Mouse (Mus musculus) retina, adult 2 months (tissue): ENCODE results near the gene Klri1.
"Not testable (repeated sequence)": the region's sequence is repeated elsewhere in the genome, so short reads cannot be mapped to it uniquely, and the experiment has no call there.

ENCODE experiments used
- DNase-seq: peaks from one replicate; pipeline ENCODE4 v3.0.0-alpha.2; 2012; ENCODE audit warnings: low read depth, low spot score

Klri1 gene

DNA sequence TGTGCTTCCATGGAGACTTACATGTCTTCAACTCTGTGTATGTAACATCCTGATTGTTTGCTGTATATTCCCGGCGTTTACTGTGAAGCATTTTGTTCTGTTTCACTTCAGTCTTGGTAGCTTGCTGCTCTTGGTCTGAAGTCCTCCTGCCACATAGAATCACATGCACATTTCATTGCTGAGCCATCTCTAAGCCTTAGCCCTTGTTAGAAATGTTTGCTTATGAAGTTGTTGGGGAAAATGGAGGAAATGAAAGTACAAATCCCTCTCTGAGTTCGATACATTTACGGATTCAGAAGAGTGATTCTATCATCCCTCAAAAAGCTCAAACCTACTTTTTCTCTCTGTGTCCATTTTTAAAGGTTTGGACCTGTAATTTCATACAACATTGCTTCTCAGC, at the start of gene Klri1:
Gene Klri1, minus strand, starts transcription at position 101 of the 400 bp plus-strand sequence.
- no peak for DNase-seq

DNA sequence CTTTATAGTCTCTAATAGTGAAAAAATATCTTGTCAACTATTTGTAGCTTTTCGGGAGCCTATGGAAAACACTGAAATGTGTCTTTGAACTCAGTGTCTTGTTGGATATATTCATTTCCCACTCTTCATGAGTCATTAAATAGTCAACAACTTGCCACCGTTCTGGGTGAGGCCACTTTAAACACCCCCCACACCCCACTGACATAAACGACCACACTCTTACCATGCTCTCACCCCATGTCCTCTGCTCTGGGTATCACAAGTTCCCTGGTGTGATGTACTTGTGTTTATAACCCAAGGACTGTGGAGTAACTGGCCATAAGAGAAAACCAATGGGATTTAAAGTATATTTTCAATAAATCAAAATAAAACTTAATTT, 30.7 kb upstream of the Klri1 start:
- DNase-seq = no peak

DNA sequence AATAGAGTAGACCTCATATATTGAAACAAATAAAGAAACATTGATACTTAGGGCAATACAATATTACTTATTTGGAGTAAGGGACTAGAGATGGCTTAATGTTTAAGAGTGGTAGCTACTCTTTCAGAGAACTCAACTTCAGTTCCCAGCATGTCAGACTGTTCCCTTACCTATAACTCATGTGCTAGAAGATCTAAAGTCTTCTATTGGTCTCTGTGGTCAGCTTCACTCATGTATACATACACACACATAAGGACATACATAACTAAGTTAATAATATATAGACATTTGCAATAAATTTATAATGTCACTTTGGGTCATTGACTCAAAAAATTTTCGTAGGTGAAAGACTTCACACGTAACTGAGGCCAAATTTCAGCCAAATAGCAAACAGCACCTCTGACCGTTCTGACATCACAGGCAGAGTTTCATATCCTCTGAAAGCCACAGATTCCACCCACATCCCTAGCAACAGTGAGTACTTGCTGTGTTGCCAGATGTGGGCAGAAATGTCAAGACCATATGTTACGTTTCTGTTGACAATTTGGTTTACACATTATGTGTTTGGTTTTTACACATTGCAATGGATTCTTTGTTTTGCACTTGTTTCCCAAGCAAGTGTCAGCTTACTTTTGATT, 30.2 kb upstream of the Klri1 start:
- DNase-seq = no peak

DNA sequence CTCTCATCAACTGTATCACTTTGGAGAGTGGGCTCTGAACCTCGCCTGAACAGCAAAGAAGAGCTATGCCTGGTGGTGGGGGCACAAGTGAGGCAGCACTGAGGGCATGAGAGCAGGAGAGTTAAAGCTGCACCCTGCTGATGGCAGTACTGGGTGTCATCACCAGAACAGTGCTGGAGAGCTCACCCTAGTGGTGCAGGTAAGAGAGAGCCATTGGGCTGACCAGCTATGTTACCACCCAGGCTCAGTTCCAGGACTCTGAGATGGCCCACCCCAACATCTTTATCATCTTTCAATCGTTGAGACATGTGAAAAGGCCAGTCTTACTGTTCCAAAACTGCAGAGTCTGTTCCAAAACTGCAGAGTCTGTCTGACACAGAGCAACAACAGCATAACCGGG, 29.2 kb upstream of the Klri1 start:
- no peak for DNase-seq

DNA sequence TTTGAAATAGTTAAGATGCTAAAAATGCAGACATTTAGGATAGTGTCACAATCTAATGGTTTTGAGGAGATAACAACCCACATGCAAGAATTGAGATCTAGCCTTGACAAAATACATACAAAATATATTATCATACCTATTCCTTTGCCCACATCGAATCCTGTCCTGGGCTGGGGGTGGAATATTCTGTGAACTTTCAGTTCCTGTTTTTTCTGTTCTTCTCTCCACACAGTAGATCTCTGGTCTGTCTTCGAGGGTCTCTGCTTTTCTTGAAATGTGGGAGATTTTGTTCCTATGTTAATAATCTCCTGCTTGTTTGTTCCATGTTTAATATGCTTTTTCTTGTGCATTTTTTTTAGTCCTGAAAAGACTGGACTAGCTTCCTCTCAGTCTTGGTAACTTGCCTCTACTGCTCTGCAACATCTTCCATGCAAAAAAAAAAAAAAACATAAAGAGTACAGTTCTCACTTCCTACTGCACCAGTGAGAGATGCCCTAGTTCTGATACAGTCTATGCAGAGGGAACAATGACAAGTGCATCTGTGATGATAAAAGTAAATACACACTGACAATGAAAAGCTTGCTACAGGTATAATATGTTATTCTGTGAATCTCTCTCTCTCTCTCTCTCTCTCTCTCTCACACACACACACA, 23.3 kb upstream of the Klri1 start, which contains the start of gene Klri2:
Gene Klri2, minus strand, starts transcription at position 416 of the 653 bp plus-strand sequence.
- DNase-seq = no peak

DNA sequence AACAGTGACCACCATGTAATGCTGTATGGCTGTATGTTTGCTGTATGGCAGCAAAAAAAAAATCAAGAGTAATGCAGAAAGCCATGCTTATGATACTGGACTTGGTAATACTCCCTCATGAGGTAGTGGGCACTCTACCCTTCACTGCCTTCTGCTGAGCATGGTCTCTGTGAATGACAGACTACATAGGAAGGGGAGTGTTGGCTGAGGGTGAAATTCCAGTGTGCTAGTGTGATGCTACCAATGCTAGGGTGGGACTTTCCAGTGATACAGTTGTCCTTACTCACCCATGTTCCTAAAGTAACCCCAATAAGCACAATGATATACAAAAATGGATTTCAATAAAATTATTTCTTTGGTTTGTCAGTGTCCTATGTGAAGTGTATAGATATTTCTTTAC, 19.5 kb upstream of the Klri1 start:
- no peak for DNase-seq

DNA sequence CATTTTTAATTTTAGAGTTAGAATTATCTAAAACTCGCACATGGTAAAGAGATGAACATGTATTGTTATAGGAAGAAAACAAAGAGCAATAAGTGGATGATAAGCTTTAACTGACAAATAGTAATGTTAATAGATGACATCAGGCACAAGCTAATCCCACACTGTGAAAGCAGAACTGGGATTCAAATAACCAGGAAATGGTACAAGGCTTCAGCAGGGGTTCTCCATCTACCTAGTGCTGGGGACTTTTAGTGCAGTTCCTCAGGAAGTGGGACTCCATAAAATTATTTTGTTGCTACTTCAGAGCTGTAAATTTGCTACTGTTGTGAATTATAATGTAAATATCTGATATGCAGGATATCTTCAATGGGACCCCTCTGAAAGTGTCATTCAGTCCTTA, 10.3 kb upstream of the Klri1 start:
- DNase-seq = no peak

DNA sequence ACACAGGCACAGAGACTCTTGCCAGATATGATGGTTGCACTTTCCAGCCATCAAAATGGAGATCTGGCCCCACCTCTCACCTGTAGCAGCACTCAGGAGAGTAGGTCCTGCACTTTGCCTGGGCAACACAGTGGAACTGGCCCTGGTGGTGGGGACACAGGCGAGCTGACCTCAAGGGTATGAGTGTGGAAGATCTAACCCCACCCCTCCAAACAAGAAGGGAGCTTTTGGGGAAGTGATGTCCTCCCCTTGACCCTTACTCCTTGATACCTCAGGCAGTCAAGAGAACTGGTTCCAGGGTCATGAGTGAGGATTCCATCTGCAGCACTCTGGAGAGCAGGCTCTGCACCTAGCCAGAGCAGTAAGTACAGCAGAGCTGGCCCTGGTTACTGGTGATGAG, 4.5 kb upstream of the Klri1 start:
- no peak for DNase-seq

DNA sequence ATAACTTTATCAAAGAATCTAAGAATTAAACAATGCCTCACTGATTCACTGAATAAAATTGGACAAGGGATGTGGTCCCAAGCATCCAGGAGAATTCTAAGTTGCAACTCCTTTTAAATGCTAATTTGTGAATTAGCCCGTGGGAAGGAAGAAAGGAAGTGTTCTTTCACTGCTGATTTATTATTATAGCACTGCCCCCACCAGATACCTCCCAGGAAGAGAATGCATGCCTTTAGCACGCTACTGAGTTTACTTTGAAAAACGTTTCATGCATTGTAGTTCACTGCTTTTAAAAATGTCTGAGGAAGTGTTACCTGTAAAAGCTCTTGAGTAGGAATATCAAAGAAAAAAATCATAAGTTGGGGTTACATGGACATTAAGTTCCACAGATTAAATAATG, 3.6 kb upstream of the Klri1 start:
- no peak for DNase-seq

DNA sequence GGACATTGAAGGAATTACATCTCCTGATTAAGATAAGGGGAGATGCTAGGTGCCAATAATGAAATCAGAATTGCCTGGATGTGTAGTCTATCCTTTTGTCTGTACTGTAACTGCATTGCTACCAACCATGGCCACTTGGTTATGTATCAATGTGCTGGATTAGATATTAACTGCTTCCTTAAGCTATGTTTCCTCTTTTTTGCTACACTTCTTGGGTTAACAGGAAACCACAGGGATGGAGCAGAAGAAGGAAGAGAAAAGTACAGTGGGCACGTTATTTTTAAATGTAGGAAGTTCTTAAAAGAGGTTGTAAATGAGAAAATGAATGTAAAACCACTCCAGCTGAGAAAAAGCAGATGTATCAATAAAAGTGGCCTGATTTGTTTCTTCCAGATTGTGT, 3.4 kb downstream of the Klri1 start:
- no peak for DNase-seq

DNA sequence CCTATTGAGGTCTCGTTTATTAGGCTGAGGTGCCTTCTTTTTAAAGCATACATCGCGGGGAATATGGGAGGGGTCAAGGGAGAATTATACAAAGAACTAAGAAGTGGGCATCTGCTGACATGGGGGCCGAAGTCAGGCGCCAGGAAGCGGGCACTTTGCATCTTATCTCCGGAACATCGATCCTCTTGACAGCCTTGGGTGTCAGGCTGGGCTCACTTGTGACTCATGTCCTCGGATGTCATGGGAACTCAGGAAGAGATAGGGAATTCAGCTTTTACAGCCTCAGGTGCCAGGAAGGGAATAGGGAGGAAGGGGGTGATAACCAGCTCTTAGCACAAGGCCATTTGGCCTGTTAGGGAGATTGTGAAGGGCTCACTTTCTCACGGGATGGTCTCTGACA, 25.5 kb downstream of the Klri1 start:
- DNase-seq = not testable (repeated sequence)

DNA sequence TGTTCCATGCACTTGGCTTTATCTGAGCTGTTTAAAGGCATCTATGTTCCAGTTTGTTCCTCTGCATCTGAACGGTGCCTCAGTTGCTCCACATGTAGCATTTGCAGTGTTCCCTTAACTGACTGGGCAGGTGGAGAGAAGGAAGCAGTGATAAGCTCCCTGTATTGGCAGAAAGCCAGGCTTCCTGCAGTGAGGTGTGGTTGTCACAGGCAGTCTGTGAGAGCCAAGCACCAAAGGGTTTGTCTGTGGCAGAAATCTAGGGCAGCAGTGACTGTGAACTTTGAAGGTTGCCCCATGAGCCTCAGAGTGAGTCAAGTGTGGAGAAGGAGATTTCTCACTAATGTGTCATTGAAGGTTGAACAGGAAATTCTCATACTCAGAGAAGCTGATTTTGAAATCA, 36.6 kb downstream of the Klri1 start:
- no peak for DNase-seq

DNA sequence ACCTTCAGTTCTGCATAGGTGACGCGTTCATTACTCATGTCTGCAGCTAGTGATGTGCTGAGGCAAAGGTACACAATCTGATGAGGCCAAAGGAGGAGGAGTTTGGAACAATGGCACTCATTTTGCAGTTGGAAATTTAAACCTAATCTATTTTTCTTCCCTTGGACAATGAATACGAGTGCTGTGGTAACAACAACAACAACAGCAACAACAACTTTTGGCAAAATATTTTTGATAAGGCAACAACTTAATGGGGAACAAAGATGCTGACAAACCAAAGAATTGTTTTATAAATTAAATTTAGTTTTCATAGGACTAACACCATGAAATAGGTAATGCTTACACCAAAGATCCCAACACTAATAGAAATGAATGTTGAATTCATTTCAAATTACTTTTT, 38.1 kb downstream of the Klri1 start, which contains the start of gene Klrc1:
Gene Klrc1, minus strand, starts transcription at position 101 of the 400 bp plus-strand sequence.
- DNase-seq = no peak

DNA sequence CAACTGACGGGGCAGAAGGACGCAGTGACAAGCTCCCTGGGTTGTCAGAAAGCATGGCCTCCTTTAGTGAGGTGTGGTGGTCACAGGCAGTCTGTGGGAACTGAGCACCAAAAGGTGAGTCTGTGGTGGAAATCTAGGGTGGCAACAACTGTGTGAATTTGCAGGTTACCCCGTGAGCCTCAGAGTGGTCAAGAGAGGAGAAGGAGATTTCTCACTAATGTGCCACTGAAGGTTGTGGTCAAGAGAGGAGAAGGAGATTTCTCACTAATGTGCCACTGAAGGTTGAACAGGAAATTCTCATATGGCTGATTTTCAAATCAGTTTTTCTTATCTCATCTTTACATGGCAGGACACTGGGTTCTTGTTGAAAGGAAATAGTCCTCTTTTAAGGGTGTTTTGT, 55.6 kb downstream of the Klri1 start:
- DNase-seq = not testable (repeated sequence)

DNA sequence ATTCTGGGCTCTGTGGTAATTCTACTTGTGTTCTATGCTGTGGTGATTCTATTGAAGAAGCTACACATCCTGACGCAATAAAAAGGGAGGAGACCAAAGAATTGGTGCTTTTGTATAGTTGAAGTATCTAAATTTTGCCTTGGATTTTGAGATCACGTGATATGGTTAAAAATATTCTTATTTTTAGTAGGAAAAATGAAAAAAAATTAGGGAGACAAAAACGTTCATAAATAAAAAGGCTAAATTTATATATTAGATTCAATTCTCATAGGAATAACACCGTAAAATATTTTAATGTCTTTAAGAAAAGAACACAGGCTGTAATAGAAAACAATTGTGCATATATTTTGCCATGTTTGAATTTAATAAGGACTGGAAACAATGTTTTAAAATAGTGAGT, 56.3 kb downstream of the Klri1 start, which contains the start of gene Klrc2:
Gene Klrc2, minus strand, starts transcription at position 101 of the 400 bp plus-strand sequence.
- not testable (repeated sequence) for DNase-seq
